Mouse (Mus musculus): ENCODE data around the gene Trpc4ap.

GRCm38 (mm10) chr2:155720585-155720984 lies 28.4 kb upstream of the Trpc4ap start:
- TF ChIP-seq CTCF (IDR thresholded peaks at IDR 0.05; ENCODE audit: control insufficient read depth, insufficient read depth, low read length) (no peak), POLR2A (IDR thresholded peaks at IDR 0.05; ENCODE audit: borderline replicate concordance, control insufficient read depth, low read depth, low read length) (no peak)
